Mouse (Mus musculus) urinary bladder, postnatal 10 days (tissue): ENCODE results near the gene Pcx.

Experiments
- DNase-seq: peaks from one replicate; pipeline ENCODE4 v3.0.0; 2022; ENCODE audit warnings: low spot score

The Pcx gene

GRCm38 (mm10) chr19:4509986-4510963 is at the start of gene Pcx:
Gene Pcx, plus strand, starts transcription at chr19:4510472.
- peak; percentile 94 for DNase-seq

DNA sequence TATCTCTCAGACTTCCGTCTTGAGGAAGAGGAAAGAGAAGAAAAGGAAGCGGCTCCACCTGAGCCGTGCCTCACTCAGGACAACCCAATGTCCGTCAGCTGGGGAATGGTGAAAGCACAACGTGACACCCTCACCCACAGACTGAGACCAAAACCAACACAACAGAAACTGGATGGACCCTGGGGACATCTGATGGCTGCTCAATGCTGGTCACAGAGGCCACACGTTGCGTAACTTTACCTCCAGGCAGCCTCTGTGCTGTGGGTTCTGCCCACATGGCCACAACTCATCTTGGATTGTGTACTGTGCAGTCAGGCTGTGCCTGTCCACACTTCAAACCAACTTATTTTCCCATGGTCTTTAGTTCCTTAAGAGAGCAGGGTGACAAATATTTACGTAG is 48.3 kb upstream of the Pcx start:
- DNase-seq = no peak

GRCm38 (mm10) chr19:4464666-4465065 is 45.6 kb upstream of the Pcx start:
- no peak for DNase-seq

- no peak for DNase-seq
Observed at GRCm38 (mm10) chr19:4468363-4468762, 41.9 kb upstream of the Pcx start.

DNA sequence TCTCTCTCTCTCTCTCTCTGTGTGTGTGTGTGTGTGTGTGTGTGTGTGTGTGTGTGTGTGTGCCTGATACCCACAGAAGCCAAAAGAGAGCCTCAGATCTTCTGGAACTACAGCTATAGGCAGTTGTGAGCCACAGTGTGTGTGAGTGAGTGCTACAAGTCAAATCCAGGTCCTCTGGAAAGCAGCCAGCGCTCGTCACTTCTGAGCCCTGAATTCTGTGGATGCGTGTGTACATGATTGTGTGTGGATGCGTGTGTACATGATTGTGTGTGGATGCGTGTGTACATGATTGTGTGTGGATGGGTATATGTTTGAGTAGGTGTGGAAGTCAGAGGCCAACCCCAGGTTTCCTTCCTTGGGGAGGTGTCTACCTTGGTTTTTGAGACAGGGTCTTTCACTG is 36.7 kb upstream of the Pcx start:
- no peak for DNase-seq

DNA sequence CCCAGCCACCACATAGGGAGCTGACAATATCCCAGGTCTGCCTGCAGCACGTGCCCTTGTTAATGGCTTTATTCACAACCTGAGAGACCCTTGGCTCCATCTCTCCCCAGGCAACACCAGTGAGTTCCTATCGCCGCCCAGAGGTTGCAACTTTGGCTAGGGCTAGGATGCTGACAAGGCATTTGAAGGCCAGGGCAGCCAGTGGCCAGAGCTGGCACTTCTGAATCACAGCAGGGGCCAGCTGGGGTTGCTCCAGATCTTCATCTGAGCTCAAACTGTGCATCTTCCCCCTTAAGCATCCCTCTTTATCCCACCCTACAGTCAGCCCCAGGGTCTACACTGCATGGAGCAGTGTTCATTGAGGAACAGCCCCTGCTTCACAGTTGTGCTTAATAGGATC is 35.5 kb upstream of the Pcx start:
- no peak for DNase-seq

GRCm38 (mm10) chr19:4475224-4475925 is 34.9 kb upstream of the Pcx start:
- no peak for DNase-seq

DNA sequence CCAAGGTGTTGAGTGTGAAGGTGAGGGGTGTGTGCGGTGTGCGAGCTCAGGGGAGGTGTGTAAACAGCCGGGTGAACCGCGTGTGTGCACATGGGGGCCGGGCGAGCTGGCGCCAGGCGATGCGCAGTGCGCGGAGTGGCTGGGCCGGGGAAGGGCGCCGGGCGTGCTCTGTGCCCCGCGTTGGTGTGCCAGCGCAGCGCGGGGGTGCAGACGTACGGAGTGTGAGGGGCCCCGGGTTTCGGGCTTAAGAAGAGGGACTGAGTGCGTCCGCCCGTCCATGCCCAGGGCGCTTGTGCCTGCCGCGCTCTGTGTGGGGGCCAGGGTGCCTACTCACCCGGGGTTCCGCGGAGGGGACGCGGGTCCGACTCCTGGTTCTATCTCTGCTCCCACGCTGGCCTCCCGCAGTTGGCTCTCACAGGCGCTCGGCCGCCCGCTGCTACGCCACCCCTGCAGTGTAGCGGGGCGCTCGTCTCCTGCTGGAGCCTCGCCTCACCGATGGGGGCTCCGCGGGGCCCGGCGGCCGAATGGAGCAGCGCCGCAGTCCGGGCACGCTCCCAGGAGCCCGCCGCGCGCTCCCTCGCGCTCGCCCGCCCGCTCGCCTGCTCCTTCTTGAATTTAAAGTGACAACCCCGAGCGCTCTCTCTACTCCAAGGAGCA is 33.5 kb upstream of the Pcx start:
- DNase-seq = no peak

DNA sequence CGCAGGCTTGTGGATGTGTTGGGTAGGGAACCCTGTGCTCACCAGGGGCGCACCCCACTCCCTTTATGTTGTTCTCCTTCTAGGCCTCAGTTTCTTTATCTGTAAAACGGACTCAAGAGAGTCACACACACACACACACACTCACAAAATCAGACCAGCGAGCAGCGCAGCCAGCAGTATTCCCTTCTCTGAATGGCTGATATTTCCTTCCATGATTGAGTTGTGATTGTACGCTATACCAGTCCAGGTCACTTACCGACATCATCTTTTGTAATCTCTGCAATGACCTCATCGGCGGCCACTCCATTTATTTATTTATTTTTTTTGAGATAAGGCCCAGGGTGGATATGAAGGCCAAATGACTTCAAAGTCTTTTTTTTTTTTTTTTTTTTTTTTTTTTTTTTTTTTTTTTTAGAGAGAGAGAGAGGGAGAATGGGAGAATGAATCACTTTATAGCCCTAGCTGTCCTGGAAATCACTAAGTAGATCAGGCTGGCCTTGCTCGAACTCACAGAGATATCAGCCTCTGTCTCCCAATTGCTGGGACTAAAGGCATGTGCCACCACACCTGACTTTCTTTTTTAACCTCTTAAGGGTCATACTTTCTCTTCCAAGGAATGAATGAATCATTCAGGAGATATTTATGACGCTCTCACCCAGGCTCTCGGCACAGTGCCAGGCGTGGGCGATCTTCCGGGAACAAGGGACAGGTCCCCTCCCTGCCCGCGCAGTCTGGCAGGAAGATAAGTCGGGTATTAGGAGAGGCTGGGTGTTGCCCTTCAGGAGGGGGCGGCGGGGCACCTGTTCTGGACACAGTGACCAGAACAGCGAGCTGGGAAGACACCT is 32.7 kb upstream of the Pcx start, which contains the start of gene Syt12:
Syt12 (minus strand) TSS at position 103 of the 845 bp plus-strand sequence.
- no peak for DNase-seq

- no peak for DNase-seq
Observed at GRCm38 (mm10) chr19:4478190-4478516, 32.1 kb upstream of the Pcx start.

- DNase-seq = no peak
Observed at GRCm38 (mm10) chr19:4480041-4480440, 30.2 kb upstream of the Pcx start.

DNA sequence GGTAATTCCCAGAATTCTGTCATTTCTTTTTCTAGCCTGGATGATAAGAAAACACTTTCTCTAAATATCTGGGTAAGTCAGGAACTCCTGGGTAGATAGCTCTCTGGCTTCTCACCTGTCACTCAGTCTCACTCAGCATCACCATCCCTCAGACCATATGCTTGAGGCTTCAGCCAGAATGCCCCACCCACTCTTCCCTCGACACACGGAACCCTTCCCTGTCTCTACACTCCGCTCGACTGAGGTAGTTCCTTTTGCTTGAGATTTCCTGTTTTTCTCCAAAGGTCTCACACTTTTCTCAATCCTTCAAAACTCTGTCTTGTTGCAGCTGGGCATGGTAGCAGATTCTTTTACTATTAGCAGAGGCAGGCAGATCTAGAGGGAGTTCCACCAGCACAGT is 28.9 kb upstream of the Pcx start:
- no peak for DNase-seq

DNA sequence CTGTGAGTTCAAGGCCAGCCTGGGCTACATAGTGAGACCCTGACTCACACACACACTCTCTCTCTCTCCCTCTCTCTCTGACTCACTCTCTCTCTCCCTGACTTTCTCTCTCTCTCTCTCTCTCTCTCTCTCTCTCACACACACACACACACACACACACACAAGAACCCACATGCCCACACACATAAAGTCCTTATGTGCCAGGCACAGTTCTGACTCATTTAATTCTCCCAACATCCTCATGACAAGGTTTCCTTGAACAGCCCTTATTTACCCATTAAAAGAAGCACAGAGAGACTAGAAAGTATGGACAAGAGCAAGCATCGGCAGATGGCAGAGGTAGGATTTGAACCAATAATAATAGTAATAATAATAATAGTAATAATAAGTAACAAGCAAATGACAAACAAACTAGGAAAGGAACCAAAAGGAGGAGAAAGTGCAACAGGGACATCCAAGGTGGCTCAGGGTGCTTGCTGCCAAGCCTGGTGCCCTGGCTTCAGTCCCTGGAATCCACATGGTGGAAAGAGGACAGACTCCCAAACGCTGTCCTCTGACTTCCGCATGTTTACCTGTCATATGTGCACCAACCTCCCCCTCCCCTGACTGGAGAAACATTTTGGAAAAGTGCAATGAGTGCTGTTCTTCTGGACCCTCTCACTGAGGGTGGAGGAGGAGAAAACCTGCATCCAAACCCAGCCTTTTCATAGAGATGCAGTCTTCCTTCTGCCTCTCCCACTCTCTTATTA is 28.0 kb upstream of the Pcx start:
- DNase-seq = no peak

GRCm38 (mm10) chr19:4485006-4485405 is 25.3 kb upstream of the Pcx start:
- DNase-seq = no peak

- DNase-seq = no peak
Observed at GRCm38 (mm10) chr19:4487877-4488276, 22.4 kb upstream of the Pcx start.

DNA sequence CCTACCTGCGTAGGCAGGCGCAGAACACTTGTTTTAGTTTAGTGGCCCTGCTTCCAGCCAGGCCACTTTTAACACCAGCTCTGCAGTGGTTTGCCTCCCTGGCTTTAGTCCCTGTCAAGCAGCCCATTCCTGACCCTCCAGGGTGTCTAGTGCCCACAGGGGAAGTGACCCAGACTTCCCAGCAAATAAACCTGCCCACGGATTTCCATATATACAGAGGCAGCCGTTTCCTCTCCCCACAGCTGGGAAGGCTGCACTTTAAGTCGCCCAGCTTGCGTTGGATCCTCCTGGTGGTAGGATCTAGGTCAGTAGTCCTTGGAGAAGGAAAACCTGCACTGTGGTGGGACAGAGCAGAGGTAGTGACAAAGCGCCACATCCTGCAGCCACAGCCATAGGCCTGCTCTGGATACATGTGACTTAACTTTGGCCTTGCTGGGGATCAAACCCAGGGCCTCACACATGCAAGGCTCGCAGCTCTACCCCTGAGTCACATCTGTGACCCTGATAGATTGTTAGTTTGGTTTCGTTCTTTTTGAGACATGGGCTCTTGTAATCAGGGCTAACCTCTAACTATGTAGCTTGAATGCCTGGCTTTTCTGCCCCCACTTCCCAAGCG is 19.1 kb upstream of the Pcx start:
- DNase-seq = no peak

DNA sequence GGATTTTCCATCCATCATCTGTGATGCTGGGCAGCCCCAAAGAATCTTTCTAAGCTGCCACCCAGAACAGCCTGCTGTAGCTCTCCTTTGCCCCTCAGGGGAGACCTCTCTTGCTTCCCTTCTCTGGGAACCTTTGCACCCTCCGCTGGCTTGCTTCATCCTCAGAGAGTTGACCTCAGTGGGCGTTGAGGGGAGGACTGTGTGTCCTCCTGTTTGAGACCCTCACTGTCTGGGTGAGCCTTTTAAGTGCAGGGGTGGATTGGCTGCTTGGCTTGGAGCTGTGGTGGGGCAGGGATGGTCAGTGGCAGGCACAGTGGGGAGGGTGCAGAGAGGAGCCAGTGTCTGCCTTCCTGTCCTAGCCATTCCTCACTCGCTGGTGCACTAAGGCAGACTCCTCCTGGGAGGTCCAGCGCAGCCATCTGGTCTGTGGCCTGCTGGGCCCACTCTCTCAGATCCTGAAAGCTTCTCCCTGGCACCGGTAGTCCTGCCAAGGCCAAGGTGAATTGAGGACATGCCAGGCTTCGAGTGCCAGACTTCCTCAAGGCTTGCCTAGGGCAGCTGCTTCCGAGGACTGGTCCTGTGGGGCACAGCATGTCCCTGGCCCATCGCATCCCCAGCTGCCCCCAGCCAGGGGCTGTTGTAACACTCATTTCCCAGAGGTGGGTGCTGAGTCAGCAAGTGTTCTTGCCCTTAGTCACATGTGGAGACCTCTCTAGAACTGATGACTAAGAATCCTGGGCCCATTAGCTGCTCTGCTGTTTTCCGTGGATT is 17.6 kb upstream of the Pcx start:
- DNase-seq = no peak

GRCm38 (mm10) chr19:4494707-4495106 is 15.6 kb upstream of the Pcx start:
- DNase-seq = no peak

DNA sequence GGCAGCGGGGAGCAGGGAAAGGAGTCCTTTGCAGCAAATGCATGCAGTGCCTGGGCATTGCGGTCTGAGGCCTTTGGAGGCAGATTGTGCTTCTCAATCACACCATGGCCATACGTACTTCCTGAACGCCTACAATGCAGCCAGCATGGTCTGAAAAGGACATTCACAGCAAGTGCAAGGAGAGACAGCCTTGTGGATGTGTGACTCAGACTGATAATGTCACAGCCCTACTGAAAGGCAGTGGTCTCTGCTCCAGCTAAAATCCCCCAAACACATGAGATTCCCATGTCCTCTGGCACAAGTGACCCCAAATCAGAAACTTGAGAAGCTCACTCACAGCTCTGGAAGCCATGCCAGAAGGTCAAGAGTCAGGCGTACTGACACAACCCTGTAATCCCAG is 14.5 kb upstream of the Pcx start:
- DNase-seq = no peak
